Mouse (Mus musculus) layer of hippocampus, postnatal 36 days (tissue): Measurements from ENCODE around the gene Ttc16. TPM values are rescaled to one million over a fixed set of nuclear protein-coding genes. Genes with fewer than 3 reads are reported as not detected.

Experiments used
- DNase-seq, 2 experiments: peaks; one replicate each; pipeline ENCODE4 v3.0.0; 2022
- microRNA-seq, 2 experiments: library from miRNA; unstranded; fragments of <30 nt; microRNA quantifications; one replicate each; pipeline ENCODE4 v1.2.0; 2021
- total RNA-seq, 2 experiments: library from RNA; stranded (reverse); gene quantifications; 2 replicates each; pipeline ENCODE4 v1.2.3; 2021

Gene Ttc16
- total RNA-seq, 2 experiments from 2014 or later, result 0.85 to 1.1 TPM

GRCm38 (mm10) chr2:32714117-32714986 lies 61.1 kb downstream of the Ttc16 start:
- no peak for DNase-seq

GRCm38 (mm10) chr2:32712934-32713817 lies 62.3 kb downstream of the Ttc16 start, which contains the start of gene Cdk9:
TSS of gene Cdk9 (minus strand) at chr2:32713076.
- DNase-seq, result peak; percentile 93 to 95

GRCm38 (mm10) chr2:32712586-32712933 lies 62.9 kb downstream of the Ttc16 start:
- DNase-seq, result peak in 1 of 2 experiments; percentile 94

- peak; percentile 47 to 53 for DNase-seq
These were observed 63.3 kb downstream of the Ttc16 start for GRCm38 (mm10) chr2:32712108-32712551.

GRCm38 (mm10) chr2:32711301-32712056 lies 64.0 kb downstream of the Ttc16 start:
- DNase-seq, result no peak

- no peak for DNase-seq
These were observed 65.0 kb downstream of the Ttc16 start for GRCm38 (mm10) chr2:32710425-32710824.

GRCm38 (mm10) chr2:32709521-32710137 lies 65.8 kb downstream of the Ttc16 start:
- DNase-seq, result no peak

- DNase-seq, result peak in 1 of 2 experiments; percentile 29
These were observed 66.8 kb downstream of the Ttc16 start for GRCm38 (mm10) chr2:32708643-32709042.

Small RNAs within 50 kb of the gene (microRNA-seq; reads per million reads assigned to microRNA genes)
- 0 to 0.30 reads per million in 2 experiments for gene Mir2861
- 0 reads per million in 2 experiments for gene Mir3960

Other genes starting within 250 kb of the Ttc16 start
- gene Fam102a, start 240.3 kb downstream of the Ttc16 start, total RNA-seq, result 10 to 100 TPM; 69.4 to 69.8 TPM
- gene Dpm2, start 204.8 kb downstream of the Ttc16 start, total RNA-seq, result 10 to 100 TPM; 69.1 to 81.8 TPM
- 1 to 10 TPM; 2.9 to 3.8 TPM for gene Pip5kl1, start 200.8 kb downstream of the Ttc16 start, total RNA-seq
- 1 to 10 TPM in 1 of 2 experiments, under 1 TPM in 1; 0.37 to 1.0 TPM for gene 9430097D07Rik, start 199.9 kb downstream of the Ttc16 start, total RNA-seq
- gene St6galnac4, start 188.5 kb downstream of the Ttc16 start, total RNA-seq, result 10 to 100 TPM; 35.6 to 41.2 TPM
- 100 to 1,000 TPM; 114 to 117 TPM for gene St6galnac6, start 175.9 kb downstream of the Ttc16 start, total RNA-seq
- gene Ak1, start 153.9 kb downstream of the Ttc16 start, total RNA-seq, result 100 to 1,000 TPM; 114 to 119 TPM
- gene Eng, start 129.0 kb downstream of the Ttc16 start, total RNA-seq, result 10 to 100 TPM; 18.9 to 19.2 TPM
- 10 to 100 TPM in 1 of 2 experiments, 1 to 10 TPM in 1; 9.3 to 11.0 TPM for gene Fpgs, start 71.5 kb downstream of the Ttc16 start, total RNA-seq
- gene Cdk9, start 62.6 kb downstream of the Ttc16 start, total RNA-seq, result 100 to 1,000 TPM; 110 to 117 TPM
- gene Sh2d3c, start 54.6 kb downstream of the Ttc16 start, total RNA-seq, result 10 to 100 TPM; 18.7 to 19.1 TPM
- 1 to 10 TPM; 1.2 to 1.3 TPM for gene 6330409D20Rik, start 34.6 kb downstream of the Ttc16 start, total RNA-seq
- 10 to 100 TPM; 30.0 to 31.6 TPM for gene Tor2a, start 18.4 kb downstream of the Ttc16 start, total RNA-seq
- 1 to 10 TPM; 5.2 to 6.9 TPM for gene Ptrh1, start 153 bp upstream of the Ttc16 start, total RNA-seq
- gene Cfap157, start 8.8 kb upstream of the Ttc16 start, total RNA-seq, result under 1 TPM; 0.43 to 0.72 TPM
- gene Stxbp1, start 71.6 kb upstream of the Ttc16 start, total RNA-seq, result 100 to 1,000 TPM; 561 to 604 TPM
- gene Fam129b, start 100.5 kb upstream of the Ttc16 start, total RNA-seq, result 10 to 100 TPM; 14.0 to 17.7 TPM
- gene Rpl12, start 185.9 kb upstream of the Ttc16 start, total RNA-seq, result 100 to 1,000 TPM; 110 to 112 TPM
- 10 to 100 TPM; 32.4 to 34.7 TPM for gene Lrsam1, start 186.0 kb upstream of the Ttc16 start, total RNA-seq
- 10 to 100 TPM; 18.4 to 18.9 TPM for gene Slc2a8, start 206.4 kb upstream of the Ttc16 start, total RNA-seq